Mouse (Mus musculus): ENCODE results near the gene Homer1. TPM values are rescaled to one million over a fixed set of nuclear protein-coding genes. Genes with fewer than 3 reads are reported as not detected.

The Homer1 gene
- 3.2 and 3.4 TPM in 2 replicates for polyA plus RNA-seq (2015; fragmentation: Nextera tagmentation; extraction: Ambion mirVana)

DNA sequence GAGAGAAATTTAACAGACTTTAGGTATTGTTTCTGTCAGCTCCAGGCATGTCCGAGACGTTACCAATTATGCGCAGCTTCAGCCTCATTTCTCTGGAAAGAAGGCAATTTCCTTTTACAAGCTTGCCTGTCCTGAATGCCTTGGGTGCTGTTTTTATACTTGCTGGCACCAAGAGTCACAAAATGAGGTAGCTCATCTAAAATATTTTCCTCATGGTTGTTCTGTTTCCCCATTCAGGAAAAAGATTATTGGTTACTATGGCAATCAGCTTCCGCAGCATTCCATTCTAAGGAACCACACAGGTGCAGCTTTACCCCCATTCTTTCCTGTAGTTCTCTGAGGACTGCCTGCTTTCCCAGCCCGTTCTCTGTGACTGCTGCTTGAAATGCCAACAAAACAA lies at the start of gene Homer1:
TSS of gene Homer1 (plus strand) at position 320 of the 400 bp plus-strand sequence.

Other genes starting within 250 kb of the Homer1 start
- 0.14 and 0.15 TPM in 2 replicates for gene Cmya5, start 154.9 kb upstream of the Homer1 start, polyA plus RNA-seq (2015; fragmentation: Nextera tagmentation; extraction: Ambion mirVana)
- gene Tent2, start 107.2 kb upstream of the Homer1 start, polyA plus RNA-seq (2015; fragmentation: Nextera tagmentation; extraction: Ambion mirVana), result 33.8 and 35.9 TPM in 2 replicates
- gene Jmy, start 200.2 kb downstream of the Homer1 start, polyA plus RNA-seq (2015; fragmentation: Nextera tagmentation; extraction: Ambion mirVana), result 6.4 and 7.8 TPM in 2 replicates